Comparison of ENCODE assay signal across 17 mouse cellular contexts in the genomic region with DNA sequence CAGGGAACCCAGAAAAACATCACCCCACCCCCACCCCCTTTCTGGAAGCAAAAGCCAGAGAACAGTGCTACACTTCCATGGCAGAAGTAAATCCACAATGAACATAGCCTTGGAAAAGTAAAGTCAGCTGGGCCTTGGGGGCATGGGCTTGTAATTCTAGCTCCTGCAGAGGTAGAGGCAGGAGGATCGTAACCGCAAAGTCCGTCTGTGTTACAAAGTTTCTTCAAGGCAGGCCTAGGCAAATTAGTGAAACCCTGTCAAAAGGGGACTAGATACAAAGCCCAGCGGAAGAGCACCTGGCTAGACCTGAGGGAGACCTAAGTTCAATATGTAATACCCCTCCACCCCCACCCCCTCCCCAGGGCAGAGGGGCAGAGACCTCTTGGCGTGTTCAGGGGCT.
A peak's percentile ranks its signal among the peaks of the same experiment; 100 is the strongest.
DNase-seq lines count a peak whose midpoint lies in the region; ATAC-seq and TF ChIP-seq lines count a peak whose summit lies in the region.
"Had no signal": no experiment of that assay in that cellular context is flagged by ENCODE, and none has a peak within 500 bp of the region (broad histone marks: within the 10 kb centered on the region; RNA-seq: fewer than 3 reads in every experiment).

No protein-coding gene starts in this region.

- H3K36me3 ChIP-seq in midbrain, embryonic 13.5 days, result no peaks in the 10 kb centered on the region; the same call in 1 of the 2 replicates
- H3K36me3 ChIP-seq in midbrain, postnatal 0 days (ENCODE audit: insufficient read depth, low read length), result no peaks in the 10 kb centered on the region
- no peaks in the 10 kb centered on the region for H3K36me3 ChIP-seq in embryonic facial prominence, embryonic 13.5 days
- H3K36me3 ChIP-seq in limb, embryonic 13.5 days, result no peaks in the 10 kb centered on the region
- no peaks in the 10 kb centered on the region for H3K36me3 ChIP-seq in lung, postnatal 0 days (ENCODE audit: insufficient read depth, low read length)
- H3K36me3 ChIP-seq: heart, embryonic 15.5 days; limb, embryonic 15.5 days had no signal

- 0 out of 2 replicates have a peak overlapping the region, but pooled peaks have one; percentile 7 for H3K9ac ChIP-seq in midbrain, embryonic 13.5 days (replicated peaks)
- H3K9ac ChIP-seq in midbrain, postnatal 0 days (replicated peaks; ENCODE audit: low read length, poor library complexity, severe bottlenecking), result no peak overlapping the region
- peak overlapping the region; percentile 12; the same call in 1 of the 2 replicates for H3K9ac ChIP-seq in embryonic facial prominence, embryonic 13.5 days
- no peak overlapping the region for H3K9ac ChIP-seq in limb, embryonic 13.5 days
- H3K9ac ChIP-seq in lung, postnatal 0 days (replicated peaks; ENCODE audit: low read depth), result no peak overlapping the region
- H3K9ac ChIP-seq: heart, embryonic 15.5 days; limb, embryonic 15.5 days had no signal

- intact Hi-C loops in gastrocnemius, adult 2 months (cut with DNase I), result no loop called here

- no peaks in the 10 kb centered on the region for H3K27me3 ChIP-seq in midbrain, embryonic 13.5 days
- no peaks in the 10 kb centered on the region for H3K27me3 ChIP-seq in midbrain, postnatal 0 days (ENCODE audit: insufficient read depth, low read length)
- no peaks in the 10 kb centered on the region for H3K27me3 ChIP-seq in embryonic facial prominence, embryonic 13.5 days
- no peaks in the 10 kb centered on the region for H3K27me3 ChIP-seq in limb, embryonic 13.5 days
- no peaks in the 10 kb centered on the region for H3K27me3 ChIP-seq in lung, postnatal 0 days (replicated peaks; ENCODE audit: insufficient read depth, low read length)
- H3K27me3 ChIP-seq: heart, embryonic 15.5 days; limb, embryonic 15.5 days had no signal

- no peak for TF ChIP-seq EP300 in lung, postnatal 0 days (IDR thresholded peaks at IDR 0.05)

- DNase-seq in gastrocnemius, adult 2 months, result no peak
- no peak for DNase-seq in gastrocnemius, adult 8-10 months (ENCODE audit: low spot score in 2 of 2)
- DNase-seq in midbrain, postnatal 0 days (ENCODE audit: low spot score), result no peak
- DNase-seq in urinary bladder, adult 18-20 months (ENCODE audit: low spot score in 2 of 2), result no peak
- no peak for DNase-seq in lung, postnatal 0 days (ENCODE audit: low spot score)
- DNase-seq: adrenal gland, postnatal 25 days; cerebellum, postnatal 14 days; right cerebral cortex, postnatal 14 days; thymus, postnatal 36 days had no signal

- TF ChIP-seq CTCF in gastrocnemius, adult 2 months (IDR thresholded peaks at IDR 0.05), result no peak
- no peak for TF ChIP-seq CTCF in midbrain, postnatal 0 days (IDR thresholded peaks at IDR 0.05)
- TF ChIP-seq CTCF in lung, postnatal 0 days (IDR thresholded peaks at IDR 0.05), result no peak

- H3K27ac ChIP-seq in gastrocnemius, adult 2 months, result peak overlapping the region; percentile 94
- H3K27ac ChIP-seq in midbrain, embryonic 13.5 days, result peak overlapping the region; percentile 32; the same call in 1 of the 2 replicates
- no peak overlapping the region for H3K27ac ChIP-seq in midbrain, postnatal 0 days (ENCODE audit: low read depth, low read length)
- H3K27ac ChIP-seq in embryonic facial prominence, embryonic 13.5 days, result peak overlapping the region; percentile 64
- H3K27ac ChIP-seq in limb, embryonic 13.5 days, result peak overlapping the region; percentile 11; the same call in 1 of the 2 replicates
- no peak overlapping the region for H3K27ac ChIP-seq in lung, postnatal 0 days (ENCODE audit: low read length)
- H3K27ac ChIP-seq: heart, embryonic 15.5 days; kidney, postnatal 0 days; left cerebral cortex, adult 2 months had no signal

- no peaks in the 10 kb centered on the region for H3K9me3 ChIP-seq in midbrain, embryonic 13.5 days
- no peaks in the 10 kb centered on the region for H3K9me3 ChIP-seq in midbrain, postnatal 0 days (ENCODE audit: low read length)
- no peaks in the 10 kb centered on the region for H3K9me3 ChIP-seq in embryonic facial prominence, embryonic 13.5 days
- H3K9me3 ChIP-seq in limb, embryonic 13.5 days, result no peaks in the 10 kb centered on the region
- no peaks in the 10 kb centered on the region for H3K9me3 ChIP-seq in lung, postnatal 0 days (ENCODE audit: low read length)
- H3K9me3 ChIP-seq: heart, embryonic 15.5 days; limb, embryonic 15.5 days had no signal

- ATAC-seq in midbrain, embryonic 13.5 days, result no peak
- ATAC-seq in midbrain, postnatal 0 days (ENCODE audit: low FRiP score), result no peak
- ATAC-seq in embryonic facial prominence, embryonic 13.5 days (ENCODE audit: insufficient number of reproducible peaks, insufficient read depth, low FRiP score, low TSS enrichment, low read depth), result no peak
- 0 out of 2 replicates have a peak, but pooled peaks have one; percentile 26 for ATAC-seq in limb, embryonic 13.5 days (ENCODE audit: low FRiP score, low read depth)
- no peak for ATAC-seq in lung, postnatal 0 days
- ATAC-seq: intestine, postnatal 0 days had no signal

- WGBS in midbrain, embryonic 13.5 days, result 81% methylated on average over 5 of the region's 5 CpGs
- WGBS in midbrain, postnatal 0 days, result 75% methylated on average over 5 of the region's 5 CpGs
- 20% methylated on average over 5 of the region's 5 CpGs for WGBS in embryonic facial prominence, embryonic 13.5 days
- 26% methylated on average over 5 of the region's 5 CpGs for WGBS in limb, embryonic 13.5 days
- WGBS in lung, postnatal 0 days, result 86% methylated on average over 5 of the region's 5 CpGs

- H3K4me2 ChIP-seq in midbrain, embryonic 13.5 days (replicated peaks), result no peak overlapping the region
- H3K4me2 ChIP-seq in midbrain, postnatal 0 days (ENCODE audit: low read depth, low read length, poor library complexity, severe bottlenecking), result no peak overlapping the region
- H3K4me2 ChIP-seq in embryonic facial prominence, embryonic 13.5 days, result peak overlapping the region; percentile 9; the same call in 1 of the 2 replicates
- H3K4me2 ChIP-seq in limb, embryonic 13.5 days (replicated peaks), result peak overlapping the region; percentile 21
- H3K4me2 ChIP-seq in lung, postnatal 0 days (replicated peaks; ENCODE audit: low read depth, low read length), result no peak overlapping the region
- H3K4me2 ChIP-seq: heart, embryonic 15.5 days; limb, embryonic 15.5 days had no signal

- H3K4me1 ChIP-seq in midbrain, embryonic 13.5 days (replicated peaks), result peaks cover 84% of the 10 kb centered on the region
- peaks cover 19% of the 10 kb centered on the region for H3K4me1 ChIP-seq in midbrain, postnatal 0 days (ENCODE audit: insufficient read depth, low read length)
- H3K4me1 ChIP-seq in embryonic facial prominence, embryonic 13.5 days, result peaks cover 50% of the 10 kb centered on the region
- H3K4me1 ChIP-seq in limb, embryonic 13.5 days, result peaks cover 58% of the 10 kb centered on the region
- peaks cover 8% of the 10 kb centered on the region; the same call in 1 of the 2 replicates for H3K4me1 ChIP-seq in lung, postnatal 0 days (ENCODE audit: insufficient read depth, low read depth, low read length)

- peak overlapping the region; percentile 2 for H3K4me3 ChIP-seq in gastrocnemius, adult 2 months
- no peak overlapping the region for H3K4me3 ChIP-seq in midbrain, embryonic 13.5 days (replicated peaks)
- H3K4me3 ChIP-seq in midbrain, postnatal 0 days (ENCODE audit: low read depth, low read length), result no peak overlapping the region
- H3K4me3 ChIP-seq in embryonic facial prominence, embryonic 13.5 days, result no peak overlapping the region
- H3K4me3 ChIP-seq in limb, embryonic 13.5 days, result no peak overlapping the region
- no peak overlapping the region for H3K4me3 ChIP-seq in lung, postnatal 0 days (ENCODE audit: low read depth, low read length)
- H3K4me3 ChIP-seq: heart, embryonic 15.5 days; left cerebral cortex, adult 2 months; limb, embryonic 15.5 days had no signal

Comparison
In these comparisons a context has a peak if more than half of its experiments do, and no peak if none do; other contexts are left out.
1. H3K27ac ChIP-seq: peak in gastrocnemius, adult 2 months (single experiment), midbrain, embryonic 13.5 days (single experiment), embryonic facial prominence, embryonic 13.5 days (single experiment) and limb, embryonic 13.5 days (single experiment); none in midbrain, postnatal 0 days (single experiment) and lung, postnatal 0 days (single experiment).
2. H3K9ac ChIP-seq: peak in midbrain, embryonic 13.5 days (single experiment) and embryonic facial prominence, embryonic 13.5 days (single experiment); none in midbrain, postnatal 0 days (single experiment), limb, embryonic 13.5 days (single experiment) and lung, postnatal 0 days (single experiment).
3. H3K4me2 ChIP-seq: peak in embryonic facial prominence, embryonic 13.5 days (single experiment) and limb, embryonic 13.5 days (single experiment); none in midbrain, embryonic 13.5 days (single experiment), midbrain, postnatal 0 days (single experiment) and lung, postnatal 0 days (single experiment).